Mouse (Mus musculus) hindbrain, postnatal 0 days (tissue): ENCODE measurements around the gene Insyn1. TPM values are rescaled to one million over a fixed set of nuclear protein-coding genes. Genes with fewer than 3 reads are reported as not detected.

Experiments
- ATAC-seq: fragments of 200-750 bp; cut with Nextera tagmentation; 2 replicates; pipeline ENCODE4 v1.8.0; 2017; ENCODE audit warnings: mild to moderate bottlenecking, moderate TSS enrichment, moderate library complexity
- DNase-seq: peaks from one replicate; pipeline ENCODE4 v3.0.0-alpha.2; 2015; ENCODE audit warnings: low spot score
- H3K27ac ChIP-seq: fragments of 300-500 bp; sonication (generic); 2 replicates; pipeline ENCODE4 v1.5.1; 2014; ENCODE audit warnings: mild to moderate bottlenecking
- H3K27me3 ChIP-seq: fragments of 300-500 bp; sonication (generic); 2 replicates; pipeline ENCODE4 v1.6.1; 2014; ENCODE audit warnings: low read length, mixed read lengths; ENCODE audit not compliant: insufficient read depth
- H3K36me3 ChIP-seq: fragments of 300-500 bp; sonication (generic); 2 replicates; pipeline ENCODE4 v1.6.1; 2014; ENCODE audit warnings: low read length, mixed read lengths; ENCODE audit not compliant: insufficient read depth
- H3K4me1 ChIP-seq: fragments of 300-500 bp; sonication (generic); 2 replicates; pipeline ENCODE4 v1.6.1; 2014; ENCODE audit warnings: antibody characterized with exemption, low read length, mixed read lengths; ENCODE audit not compliant: insufficient read depth
- H3K4me2 ChIP-seq: fragments of 300-500 bp; sonication (generic); 2 replicates; pipeline ENCODE4 v1.6.1; 2014; ENCODE audit warnings: low read depth, mild to moderate bottlenecking, low read length, moderate library complexity, mixed read lengths
- H3K4me3 ChIP-seq: fragments of 300-500 bp; sonication (generic); 2 replicates; pipeline ENCODE4 v1.5.1; 2014; ENCODE audit warnings: low read length
- H3K9ac ChIP-seq: fragments of 300-500 bp; sonication (generic); replicated peaks from 2 replicates; pipeline ENCODE4 v1.6.1; 2014; ENCODE audit warnings: mild to moderate bottlenecking, low read length, moderate library complexity, mixed read lengths
- H3K9me3 ChIP-seq: fragments of 300-500 bp; sonication (generic); 2 replicates; pipeline ENCODE4 v1.6.1; 2016; ENCODE audit warnings: low read length, mixed read lengths
- CTCF ChIP-seq: IDR thresholded peaks from 2 replicates; pipeline ENCODE4 v1.5.1; 2016; ENCODE audit warnings: antibody characterized with exemption, control low read depth, low read depth
- WGBS: fragments of 180-500 bp; shearing (Covaris S2); extraction: QIAGEN DNeasy Blood & Tissue Kit; methylation state at CpG from one replicate; pipeline ENCODE4 v1.1.7; 2014; 5-methylcytosine and 5-hydroxymethylcytosine counted together
- polyA plus RNA-seq: library from polyadenylated mRNA; unstranded; fragments of >200 nt; fragmentation: Nextera tagmentation; extraction: Ambion mirVana; gene quantifications from 2 replicates; pipeline ENCODE4 v1.2.1, GENCODE M21; 2015
- total RNA-seq: library from RNA; depleted of rRNA; stranded (reverse); fragments of >200 nt; gene quantifications from 2 replicates; pipeline ENCODE4 v1.2.3, GENCODE M21; 2014

The Insyn1 gene
- total and polyA plus RNA-seq, 2 experiments from 2014 or later, result 8.7 to 106 TPM

DNA sequence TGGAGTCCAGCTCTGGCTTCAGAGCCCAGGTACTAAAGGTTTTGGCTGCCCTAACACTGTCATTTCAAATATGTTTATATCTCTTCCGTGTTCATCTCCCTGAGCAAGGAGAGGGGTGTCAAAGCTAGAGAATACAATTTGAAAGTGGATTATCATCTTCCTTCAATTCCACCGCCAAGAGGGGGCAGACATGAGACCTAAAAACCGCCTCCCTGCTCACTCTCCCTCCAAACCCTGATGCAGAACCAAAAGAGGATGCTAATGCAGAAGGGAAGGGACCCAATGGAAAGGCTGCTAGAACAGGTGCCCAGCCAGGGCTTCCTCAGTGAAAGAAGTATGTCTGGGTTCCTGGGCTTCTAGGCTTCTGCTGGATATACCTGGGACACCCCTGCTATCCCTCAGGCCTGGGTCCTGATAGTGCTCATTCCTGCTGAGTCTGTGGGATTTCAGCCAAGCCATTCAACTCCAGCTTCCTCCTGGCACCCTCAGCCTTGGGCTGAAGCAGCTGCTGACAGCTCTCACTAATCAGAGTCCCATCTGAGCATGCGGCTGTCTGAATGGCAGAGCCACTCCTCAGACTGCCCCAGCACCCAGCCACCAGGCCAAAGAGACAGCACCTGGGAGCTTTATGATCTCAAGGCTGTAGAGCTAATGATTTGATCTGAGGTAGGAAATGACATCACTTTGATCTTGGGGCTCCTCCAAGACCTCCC is 8.2 kb downstream of the Insyn1 start:
- Histone ChIP-seq H3K4me2 (no peak overlapping the region), H3K27me3 (no peaks in the 10 kb centered on the region), H3K9me3 (no peaks in the 10 kb centered on the region), H3K27ac (no peak overlapping the region), H3K4me3 (no peak overlapping the region), H3K9ac (no peak overlapping the region), H3K4me1 (0 out of 2 replicates have a peak, but pooled peaks cover 3% of the 10 kb centered on the region), H3K36me3 (0 out of 2 replicates have a peak, but pooled peaks cover 6% of the 10 kb centered on the region)
- TF ChIP-seq CTCF, result peak; percentile 55
- 27% methylated on average over 4 of the region's 4 CpGs for WGBS
- DNase-seq (peak; percentile 57), ATAC-seq (no peak)

DNA sequence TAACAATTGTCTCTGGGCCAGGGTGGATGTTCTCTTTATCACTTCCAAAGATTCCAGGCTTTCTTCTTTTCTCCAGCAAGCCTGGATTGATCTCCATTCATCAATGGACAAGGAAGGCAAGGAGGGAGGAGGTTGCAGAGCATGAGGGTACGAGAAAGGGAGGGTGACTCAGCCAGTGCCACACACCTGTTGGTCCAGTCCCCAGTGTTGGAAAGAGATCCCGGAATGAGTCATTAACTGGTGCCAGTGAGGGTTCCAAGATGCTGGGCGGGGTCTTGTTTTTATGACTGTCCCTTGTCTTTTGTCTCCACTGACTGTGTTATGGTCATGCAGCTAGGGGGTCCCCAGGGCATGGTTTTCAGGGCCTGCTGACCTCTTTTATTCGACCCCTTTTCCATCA is 9.5 kb downstream of the Insyn1 start:
- H3K4me1 ChIP-seq, result 0 out of 2 replicates have a peak, but pooled peaks cover 3% of the 10 kb centered on the region
- no peak for DNase-seq
- H3K4me3 ChIP-seq, result no peak overlapping the region
- no peak overlapping the region for H3K9ac ChIP-seq
- H3K9me3 ChIP-seq, result no peaks in the 10 kb centered on the region
- 68% methylated on average over 4 of the region's 4 CpGs for WGBS
- H3K4me2 ChIP-seq, result no peak overlapping the region
- 0 out of 2 replicates have a peak, but pooled peaks cover 6% of the 10 kb centered on the region for H3K36me3 ChIP-seq
- H3K27me3 ChIP-seq, result no peaks in the 10 kb centered on the region
- no peak for TF ChIP-seq CTCF
- H3K27ac ChIP-seq, result no peak overlapping the region
- ATAC-seq, result no peak

DNA sequence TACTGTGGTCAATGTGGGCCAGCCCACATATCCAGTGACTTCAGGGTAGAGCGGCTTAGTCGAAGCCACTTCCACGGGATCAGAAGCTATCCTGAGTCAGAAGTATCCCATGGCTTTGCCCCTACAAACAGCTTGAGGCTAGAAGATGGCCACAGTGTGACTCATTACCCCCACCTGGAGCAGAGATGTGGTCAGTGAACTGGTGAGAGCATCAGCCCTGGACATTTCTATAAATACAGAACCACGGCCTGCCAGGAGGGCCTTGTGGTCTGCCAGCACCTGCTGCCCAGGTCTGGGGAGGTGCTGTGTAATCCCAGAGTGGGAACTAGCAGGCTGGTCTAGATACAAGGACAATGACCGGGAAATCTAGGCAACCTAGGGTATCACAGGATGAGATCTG is 12.5 kb downstream of the Insyn1 start:
- DNase-seq (no peak), ATAC-seq (no peak)
- Histone ChIP-seq H3K4me3 (no peak overlapping the region), H3K4me1 (0 out of 2 replicates have a peak, but pooled peaks cover 3% of the 10 kb centered on the region), H3K27ac (no peak overlapping the region), H3K4me2 (no peak overlapping the region), H3K9me3 (no peaks in the 10 kb centered on the region), H3K27me3 (no peaks in the 10 kb centered on the region), H3K36me3 (0 out of 2 replicates have a peak, but pooled peaks cover 6% of the 10 kb centered on the region), H3K9ac (no peak overlapping the region)
- 83% methylated on average over 5 of the region's 5 CpGs for WGBS
- TF ChIP-seq CTCF, result no peak

DNA sequence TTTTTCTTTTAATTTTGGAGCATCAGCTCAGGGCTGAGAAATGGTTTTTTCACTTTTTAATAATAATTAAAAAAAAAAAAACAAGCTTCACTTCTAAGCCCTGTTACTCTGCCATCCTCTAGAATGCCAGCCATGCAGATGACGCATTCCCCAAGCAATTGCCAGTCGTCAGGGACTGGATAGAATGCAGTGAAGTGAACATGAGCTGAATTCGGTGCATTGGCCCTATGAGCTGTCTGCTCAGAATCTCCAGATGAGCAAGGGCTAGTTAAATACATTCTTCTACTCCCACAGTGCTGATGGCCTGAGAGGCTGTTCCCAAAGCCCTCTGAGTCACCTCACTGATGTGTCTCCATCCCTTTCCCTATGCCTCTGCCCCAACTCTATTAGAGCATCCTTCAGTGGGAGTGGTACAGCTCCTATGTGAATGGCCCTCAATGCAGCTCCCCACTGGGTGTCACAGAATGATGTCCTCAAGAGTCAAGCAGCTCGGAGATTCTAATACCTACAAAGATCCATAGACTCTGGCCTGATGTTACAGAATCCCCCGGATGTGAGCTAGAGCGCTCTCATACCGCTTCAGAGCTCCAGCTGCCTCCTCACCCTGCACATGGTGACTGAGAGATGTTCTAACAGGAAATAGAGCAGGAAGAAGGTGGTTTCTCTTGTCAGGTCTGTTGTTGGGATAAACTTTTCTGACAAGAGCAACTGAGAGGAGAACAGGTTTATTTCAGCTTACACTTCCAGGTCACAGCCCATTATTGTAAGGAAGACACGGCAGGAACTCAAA is 19.0 kb downstream of the Insyn1 start:
- 71% methylated on average over 8 of the region's 8 CpGs for WGBS
- no peaks in the 10 kb centered on the region for H3K27me3 ChIP-seq

DNA sequence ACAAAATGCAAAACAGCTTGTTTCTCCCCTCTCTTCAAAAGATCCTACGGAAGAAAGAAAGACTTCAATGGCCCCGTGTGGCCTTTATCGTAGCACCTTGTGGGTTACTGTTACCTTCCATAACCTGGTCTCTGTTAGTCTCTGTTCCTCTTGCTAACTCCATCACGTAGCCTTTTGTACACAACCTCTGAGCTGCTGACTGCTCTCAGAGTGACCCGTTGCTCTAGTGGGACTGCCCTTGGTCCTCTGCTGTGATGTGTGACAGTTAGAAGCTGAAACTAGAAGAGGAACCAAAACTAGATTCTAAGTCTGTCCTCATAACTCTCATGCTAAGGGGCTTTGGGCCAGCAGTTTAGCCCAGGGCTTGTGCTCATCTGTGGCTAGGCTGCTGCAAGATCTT is 22.0 kb downstream of the Insyn1 start:
- TF ChIP-seq CTCF, result no peak
- Histone ChIP-seq H3K9ac (no peak overlapping the region), H3K27me3 (no peaks in the 10 kb centered on the region), H3K4me1 (no peaks in the 10 kb centered on the region), H3K36me3 (no peaks in the 10 kb centered on the region), H3K4me2 (no peak overlapping the region), H3K9me3 (no peaks in the 10 kb centered on the region), H3K27ac (no peak overlapping the region), H3K4me3 (no peak overlapping the region)
- DNase-seq, result no peak
- 91% methylated on average over 5 of the region's 5 CpGs for WGBS
- ATAC-seq, result no peak

More for the DNA sequence above, 19.0 kb downstream of the Insyn1 start:
- H3K36me3 ChIP-seq, result no peaks in the 10 kb centered on the region
- ATAC-seq (no peak), DNase-seq (no peak)
- H3K9me3 ChIP-seq, result no peaks in the 10 kb centered on the region
- no peaks in the 10 kb centered on the region for H3K4me1 ChIP-seq
- TF ChIP-seq CTCF, result no peak
- no peak overlapping the region for H3K9ac ChIP-seq
- no peak overlapping the region for H3K4me3 ChIP-seq
- H3K27ac ChIP-seq, result no peak overlapping the region
- H3K4me2 ChIP-seq, result no peak overlapping the region

DNA sequence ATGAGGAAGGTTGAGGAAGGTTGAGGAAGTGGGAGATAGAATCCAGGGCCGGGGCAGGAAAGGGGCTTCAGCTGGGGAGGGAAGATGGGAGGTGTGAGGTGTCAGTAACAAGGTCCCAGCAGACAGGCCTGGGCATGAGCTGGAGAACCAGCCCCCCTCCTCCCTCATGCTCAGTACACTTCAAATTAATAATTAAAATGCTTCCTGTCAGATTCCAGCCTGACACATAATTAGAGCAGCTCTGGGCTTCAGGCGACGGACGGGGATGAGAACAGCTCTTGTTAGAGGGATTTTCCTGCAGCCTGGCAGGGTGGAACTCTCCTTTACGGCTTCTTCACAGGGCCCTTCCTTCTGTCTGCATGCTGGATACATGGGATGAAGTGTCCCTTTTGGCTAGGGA is 25.3 kb downstream of the Insyn1 start:
- DNase-seq (peak; percentile 49), ATAC-seq (peak; percentile 58; the same call in 1 of the 2 replicates)
- Histone ChIP-seq H3K4me2 (no peak overlapping the region), H3K36me3 (no peaks in the 10 kb centered on the region), H3K4me1 (no peaks in the 10 kb centered on the region), H3K27me3 (no peaks in the 10 kb centered on the region), H3K9me3 (no peaks in the 10 kb centered on the region), H3K4me3 (no peak overlapping the region), H3K9ac (no peak overlapping the region), H3K27ac (no peak overlapping the region)
- no peak for TF ChIP-seq CTCF
- 46% methylated on average over 5 of the region's 5 CpGs for WGBS
